Mouse (Mus musculus): ENCODE data around the gene Asb2.

- TF ChIP-seq POLR2A (IDR thresholded peaks at IDR 0.05; ENCODE audit: borderline replicate concordance, extremely low read depth, low read depth, low read length) (no peak), CTCF (IDR thresholded peaks at IDR 0.05; ENCODE audit: insufficient read depth, low read length) (no peak)
Observed at GRCm38 (mm10) chr12:103376124-103376523, 20.3 kb upstream of the Asb2 start.
